Mouse (Mus musculus) forebrain, embryonic 11.5 days (tissue): ENCODE results near the gene Uba1. TPM values are rescaled to one million over a fixed set of nuclear protein-coding genes. Genes with fewer than 3 reads are reported as not detected.

Experiments used
- ATAC-seq: fragments of 200-750 bp; cut with Nextera tagmentation; replicated peaks from 2 replicates; pipeline ENCODE4 v1.8.0; 2017; ENCODE audit warnings: moderate TSS enrichment; ENCODE audit not compliant: low FRiP score
- DNase-seq: peaks from one replicate; pipeline ENCODE4 v3.0.0-alpha.2; 2017; ENCODE audit warnings: low spot score
- H3K27ac ChIP-seq: fragments of 300-500 bp; sonication (generic); 2 replicates; pipeline ENCODE4 v1.5.1; 2014; ENCODE audit warnings: low read depth, low read length
- H3K27me3 ChIP-seq: fragments of 300-500 bp; sonication (generic); 2 replicates; pipeline ENCODE4 v1.6.1; 2014; ENCODE audit warnings: mild to moderate bottlenecking, low read length, mixed read lengths; ENCODE audit not compliant: control insufficient read depth, insufficient read depth
- H3K36me3 ChIP-seq: fragments of 300-500 bp; sonication (generic); 2 replicates; pipeline ENCODE4 v1.6.1; 2014; ENCODE audit warnings: mild to moderate bottlenecking, low read length, moderate library complexity, mixed read lengths; ENCODE audit not compliant: control insufficient read depth, insufficient read depth
- H3K4me1 ChIP-seq: fragments of 300-500 bp; sonication (generic); replicated peaks from 2 replicates; pipeline ENCODE4 v1.6.1; 2014; ENCODE audit warnings: low read length, mixed read lengths; ENCODE audit not compliant: control insufficient read depth, insufficient read depth
- H3K4me2 ChIP-seq: fragments of 300-500 bp; sonication (generic); 2 replicates; pipeline ENCODE4 v1.6.1; 2014; ENCODE audit warnings: low read depth, mild to moderate bottlenecking, low read length, moderate library complexity, mixed read lengths; ENCODE audit not compliant: severe bottlenecking
- H3K4me3 ChIP-seq: fragments of 300-500 bp; sonication (generic); 2 replicates; pipeline ENCODE4 v1.5.1; 2014; ENCODE audit warnings: low read depth, low read length
- H3K9ac ChIP-seq: fragments of 300-500 bp; sonication (generic); 2 replicates; pipeline ENCODE4 v1.6.1; 2014; ENCODE audit warnings: low read length
- H3K9me3 ChIP-seq: fragments of 300-500 bp; sonication (generic); 2 replicates; pipeline ENCODE4 v1.6.1; 2016; ENCODE audit warnings: low read length, mixed read lengths; ENCODE audit not compliant: control insufficient read depth
- WGBS: fragments of 180-500 bp; shearing (Covaris S2); extraction: QIAGEN DNeasy Blood & Tissue Kit; methylation state at CpG from one replicate; pipeline ENCODE4 v1.1.7; 2014; 5-methylcytosine and 5-hydroxymethylcytosine counted together
- polyA plus RNA-seq: library from polyadenylated mRNA; unstranded; fragments of >200 nt; fragmentation: Nextera tagmentation; extraction: Ambion mirVana; gene quantifications from 2 replicates; pipeline ENCODE4 v1.2.1, GENCODE M21; 2014

The Uba1 gene
- 294 and 300 TPM in 2 replicates for polyA plus RNA-seq

DNA sequence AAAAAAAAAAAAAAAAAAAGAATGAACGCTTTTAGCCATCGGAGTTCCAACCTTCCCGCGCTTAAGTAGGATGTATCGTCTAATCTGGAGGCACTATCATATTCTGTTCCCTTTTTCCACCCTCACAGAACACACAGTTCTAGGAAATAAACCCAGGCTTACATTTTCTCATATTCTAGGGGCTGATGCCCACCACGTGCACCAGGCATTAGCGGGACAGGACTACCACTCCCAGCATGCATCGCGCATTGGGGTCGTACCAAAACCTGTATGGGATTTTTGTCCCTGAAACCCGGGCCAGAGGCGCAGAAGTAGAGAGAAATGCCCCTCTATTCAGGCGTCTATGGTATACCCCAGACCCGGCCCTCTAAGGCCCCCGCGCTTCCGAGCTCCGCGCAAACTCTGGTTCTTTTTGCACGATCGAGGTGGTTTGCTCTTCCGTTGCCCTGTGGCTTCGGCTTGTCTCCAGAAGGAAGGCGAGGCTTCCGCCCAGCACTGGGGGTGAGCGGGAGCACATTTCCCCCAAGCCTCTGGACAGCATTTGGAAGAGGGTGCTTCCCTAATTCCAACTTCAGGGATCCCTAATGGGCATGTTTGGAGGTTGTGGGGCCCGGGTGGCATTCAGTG is at the start of gene Uba1:
Gene Uba1, plus strand, starts transcription at position 301 of the 627 bp plus-strand sequence.
- Histone ChIP-seq H3K27ac (no peak within 1 kb of the TSS; the same call in 1 of the 2 replicates), H3K4me2 (peak within 1 kb of the TSS; percentile 66), H3K9ac (peak within 1 kb of the TSS; percentile 49), H3K4me1 (no peaks in the 10 kb centered on the region), H3K27me3 (no peaks in the 10 kb centered on the region), H3K4me3 (peak within 1 kb of the TSS; percentile 40), H3K9me3 (no peaks in the 10 kb centered on the region), H3K36me3 (no peaks in the 10 kb centered on the region)
- ATAC-seq: peak; percentile 84
- peak; percentile 87 for DNase-seq
- WGBS: 15% methylated on average over 27 of the region's 27 CpGs

- 93% methylated on average over 4 of the region's 4 CpGs for WGBS
- no peaks in the 10 kb centered on the region for H3K9me3 ChIP-seq
- no peaks in the 10 kb centered on the region for H3K27me3 ChIP-seq
- H3K4me3 ChIP-seq: no peak overlapping the region
- H3K9ac ChIP-seq: no peak overlapping the region
- H3K27ac ChIP-seq: no peak overlapping the region
- H3K36me3 ChIP-seq: no peaks in the 10 kb centered on the region
- DNase-seq: no peak
- no peak overlapping the region for H3K4me2 ChIP-seq
- no peak for ATAC-seq
- no peaks in the 10 kb centered on the region for H3K4me1 ChIP-seq
Measured at GRCm38 (mm10) chrX:20608500-20608899, 49.6 kb upstream of the Uba1 start.

- Histone ChIP-seq H3K36me3 (no peaks in the 10 kb centered on the region), H3K9ac (peak overlapping the region; percentile 61), H3K4me1 (no peaks in the 10 kb centered on the region), H3K4me3 (peak overlapping the region; percentile 55), H3K9me3 (no peaks in the 10 kb centered on the region), H3K27ac (peak overlapping the region; percentile 75), H3K27me3 (no peaks in the 10 kb centered on the region), H3K4me2 (peak overlapping the region; percentile 48)
- no peak for ATAC-seq
- WGBS: 24% methylated on average over 17 of the region's 17 CpGs
- DNase-seq: no peak
Measured at GRCm38 (mm10) chrX:20616861-20617175, 41.3 kb upstream of the Uba1 start.

GRCm38 (mm10) chrX:20617176-20617902 is 40.8 kb upstream of the Uba1 start, which contains the start of the genes Rbm10 and Ndufb11:
Rbm10 (plus strand) TSS chrX:20617503.
Ndufb11 (minus strand) TSS chrX:20617619.
- Histone ChIP-seq H3K4me1 (no peaks in the 10 kb centered on the region), H3K27me3 (no peaks in the 10 kb centered on the region), H3K36me3 (no peaks in the 10 kb centered on the region), H3K4me3 (peak within 1 kb of the TSS; percentile 55), H3K9me3 (no peaks in the 10 kb centered on the region), H3K9ac (peak within 1 kb of the TSS; percentile 79), H3K27ac (peak within 1 kb of the TSS; percentile 75), H3K4me2 (peak within 1 kb of the TSS; percentile 60)
- WGBS: 17% methylated on average over 46 of the region's 49 CpGs
- DNase-seq (peak; percentile 85), ATAC-seq (peak; percentile 98)

DNA sequence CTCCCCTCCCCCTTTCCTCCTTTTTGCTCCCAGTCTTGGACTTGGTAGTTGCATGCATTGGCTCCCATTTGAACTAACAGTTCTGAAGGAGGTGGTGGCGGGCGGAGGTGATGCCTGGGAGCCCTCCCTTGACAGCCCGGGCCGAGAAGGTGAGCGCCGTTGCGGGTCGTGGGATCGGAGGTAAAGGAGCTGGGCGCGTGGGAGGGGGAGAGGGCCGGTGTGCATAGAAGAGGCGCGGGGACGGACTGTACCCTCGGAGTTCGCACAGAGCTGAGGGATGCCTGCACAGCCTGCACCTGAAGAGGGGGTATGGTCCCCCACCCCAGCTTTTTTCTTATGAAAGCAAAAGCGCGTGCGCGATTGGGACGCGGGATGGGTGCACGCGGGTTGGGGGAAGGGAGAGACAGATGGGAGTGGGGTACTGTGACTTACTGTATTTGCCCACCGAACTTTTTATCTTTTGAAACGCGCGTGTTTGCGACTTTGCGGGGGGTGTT is 40.2 kb upstream of the Uba1 start:
- Histone ChIP-seq H3K4me1 (no peaks in the 10 kb centered on the region), H3K9me3 (no peaks in the 10 kb centered on the region), H3K4me2 (peak overlapping the region; percentile 60; the same call in 1 of the 2 replicates), H3K27me3 (no peaks in the 10 kb centered on the region), H3K27ac (peak overlapping the region; percentile 70), H3K9ac (peak overlapping the region; percentile 79), H3K36me3 (no peaks in the 10 kb centered on the region), H3K4me3 (peak overlapping the region; percentile 55)
- WGBS: 17% methylated on average over 31 of the region's 31 CpGs
- DNase-seq (no peak), ATAC-seq (peak; percentile 65)

DNA sequence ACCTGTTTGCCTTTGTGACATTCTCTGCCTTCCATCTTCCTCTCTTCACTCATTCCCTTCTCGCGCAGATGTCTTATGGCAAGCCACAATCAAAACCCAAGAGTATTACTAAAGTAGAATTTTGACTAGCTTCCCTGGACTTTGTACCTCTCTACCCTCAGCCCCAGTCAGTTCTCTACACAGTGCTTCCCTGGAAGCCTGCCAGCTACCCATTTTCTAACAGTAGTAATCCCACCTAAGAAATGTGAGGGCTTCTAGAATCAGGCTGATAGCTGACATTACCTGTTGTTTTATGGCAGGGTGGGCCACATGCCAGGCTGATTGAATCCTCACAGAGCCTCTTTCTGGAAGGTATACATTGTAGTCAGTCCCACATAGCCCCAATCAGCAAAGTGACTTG is 20.0 kb upstream of the Uba1 start:
- Histone ChIP-seq H3K36me3 (no peaks in the 10 kb centered on the region; the same call in 1 of the 2 replicates), H3K4me3 (no peak overlapping the region), H3K9me3 (no peaks in the 10 kb centered on the region), H3K27ac (no peak overlapping the region), H3K4me1 (no peaks in the 10 kb centered on the region), H3K9ac (no peak overlapping the region), H3K4me2 (no peak overlapping the region), H3K27me3 (no peaks in the 10 kb centered on the region)
- 98% methylated on average over 2 of the region's 2 CpGs for WGBS
- DNase-seq (no peak), ATAC-seq (no peak)

DNA sequence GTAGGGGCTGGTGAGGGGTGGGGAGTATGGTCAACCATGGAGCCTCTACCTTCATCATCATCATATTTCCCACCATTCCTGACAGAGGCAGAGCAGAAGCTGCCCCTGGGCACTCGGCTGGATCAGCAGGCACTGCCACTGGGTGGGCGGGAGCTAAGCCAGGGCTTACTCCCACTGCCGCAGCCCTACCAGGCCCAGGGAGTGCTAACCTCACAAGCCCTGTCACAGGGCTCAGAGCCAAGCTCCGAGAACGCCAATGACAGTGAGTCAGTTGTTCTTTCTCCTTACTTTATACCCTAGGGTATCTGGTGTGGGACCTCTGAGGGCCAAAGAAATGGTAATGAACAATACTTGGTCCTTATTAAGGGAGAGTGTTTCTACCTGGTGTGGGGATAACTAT is 13.3 kb upstream of the Uba1 start:
- no peak for ATAC-seq

GRCm38 (mm10) chrX:20657593-20657992 is 533 bp upstream of the Uba1 start:
- no peak for DNase-seq
- no peaks in the 10 kb centered on the region for H3K9me3 ChIP-seq
- H3K4me3 ChIP-seq: no peak overlapping the region
- WGBS: 31% methylated on average over 5 of the region's 5 CpGs
- no peak overlapping the region for H3K9ac ChIP-seq
- no peaks in the 10 kb centered on the region for H3K27me3 ChIP-seq
- no peaks in the 10 kb centered on the region for H3K4me1 ChIP-seq
- ATAC-seq: no peak
- no peak overlapping the region for H3K27ac ChIP-seq
- H3K36me3 ChIP-seq: no peaks in the 10 kb centered on the region
- peak overlapping the region; percentile 42; the same call in 1 of the 2 replicates for H3K4me2 ChIP-seq

More for the DNA sequence above, 13.3 kb upstream of the Uba1 start:
- H3K27me3 ChIP-seq: no peaks in the 10 kb centered on the region
- no peak overlapping the region for H3K9ac ChIP-seq
- DNase-seq: no peak
- no peak overlapping the region for H3K4me2 ChIP-seq
- no peaks in the 10 kb centered on the region for H3K4me1 ChIP-seq
- H3K9me3 ChIP-seq: no peaks in the 10 kb centered on the region
- H3K36me3 ChIP-seq: no peaks in the 10 kb centered on the region; the same call in 1 of the 2 replicates
- 83% methylated on average over 5 of the region's 5 CpGs for WGBS
- no peak overlapping the region for H3K4me3 ChIP-seq
- no peak overlapping the region for H3K27ac ChIP-seq
